ENCODE assay signal across 8 mouse cellular contexts in the genomic region with DNA sequence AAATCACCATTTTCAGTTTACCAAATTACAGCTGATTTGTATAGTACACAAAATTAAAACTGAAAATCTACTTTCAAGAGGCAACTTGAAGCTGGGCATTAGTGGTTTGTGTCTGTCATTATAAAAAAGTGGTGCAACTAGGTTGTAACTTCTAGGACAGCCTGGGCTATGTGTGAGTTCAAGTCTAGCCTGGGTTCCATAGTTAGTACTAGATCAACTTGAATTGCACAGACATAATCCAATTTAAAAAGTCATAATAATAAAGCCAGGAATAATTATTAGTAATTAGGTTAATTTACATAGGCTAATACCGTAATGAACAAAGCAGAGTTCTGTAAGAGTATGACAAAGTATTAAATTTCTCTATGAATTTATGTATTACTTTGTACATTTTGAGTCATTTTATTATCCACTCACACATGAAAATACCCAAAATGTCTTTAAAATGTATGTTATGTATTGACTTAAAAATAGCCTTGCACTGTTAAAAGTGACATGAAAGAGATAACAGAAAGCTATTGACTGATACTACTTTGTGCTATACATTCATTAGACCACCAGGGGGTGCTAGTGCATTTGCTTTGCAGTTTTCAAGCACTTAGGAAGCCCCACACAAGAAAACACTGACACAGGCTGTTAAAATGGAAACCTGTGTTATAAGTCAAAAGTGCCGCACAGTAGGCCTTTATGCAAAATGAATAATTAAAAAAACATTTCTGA.
DNase-seq lines count a peak whose midpoint lies in the region; ATAC-seq and TF ChIP-seq lines count a peak whose summit lies in the region.

No protein-coding gene starts in this region.

- DNase-seq in cerebellum, adult 18-20 months: peak; percentile 22 to 24
- DNase-seq in 3134 (ENCODE audit: extremely low read depth, insufficient read length, low spot score): peak; percentile 5
- DNase-seq in brain, adult 2 months (ENCODE audit: low read depth, low spot score): peak; percentile 88
- peak; percentile 93 for DNase-seq in forebrain, embryonic 14.5 days (ENCODE audit: low spot score)
- peak; percentile 88 for DNase-seq in kidney, postnatal 0 days (ENCODE audit: low spot score)
- DNase-seq in midbrain, embryonic 10.5 days (ENCODE audit: low spot score): peak; percentile 27
- DNase-seq in ovary, adult 18-20 months (ENCODE audit: low spot score): no peak

- no peaks in the 10 kb centered on the region for H3K36me3 ChIP-seq in forebrain, embryonic 14.5 days (ENCODE audit: control insufficient read depth, insufficient read depth, low read length)
- no peaks in the 10 kb centered on the region for H3K36me3 ChIP-seq in kidney, postnatal 0 days (ENCODE audit: insufficient read depth, low read length)
- no peaks in the 10 kb centered on the region for H3K36me3 ChIP-seq in midbrain, embryonic 10.5 days

- no peaks in the 10 kb centered on the region for H3K4me1 ChIP-seq in forebrain, embryonic 14.5 days (ENCODE audit: control insufficient read depth, insufficient read depth, low read length)
- no peaks in the 10 kb centered on the region for H3K4me1 ChIP-seq in kidney, postnatal 0 days (replicated peaks; ENCODE audit: insufficient read depth, low read length)
- H3K4me1 ChIP-seq in midbrain, embryonic 10.5 days: peaks cover 5% of the 10 kb centered on the region

- no peak overlapping the region for H3K27ac ChIP-seq in forebrain, embryonic 14.5 days (ENCODE audit: low read depth, low read length)
- no peak overlapping the region for H3K27ac ChIP-seq in kidney, postnatal 0 days
- H3K27ac ChIP-seq in midbrain, embryonic 10.5 days (replicated peaks): no peak overlapping the region

- WGBS in forebrain, embryonic 14.5 days: 60% methylated on average over 2 of the region's 2 CpGs
- 59% methylated on average over 2 of the region's 2 CpGs for WGBS in kidney, postnatal 0 days
- WGBS in midbrain, embryonic 10.5 days: 73% methylated on average over 2 of the region's 2 CpGs

- H3K4me2 ChIP-seq in forebrain, embryonic 14.5 days (ENCODE audit: low read length): no peak overlapping the region
- no peak overlapping the region for H3K4me2 ChIP-seq in kidney, postnatal 0 days (ENCODE audit: low read length)

- peak; percentile 96 for TF ChIP-seq CTCF in kidney, postnatal 0 days (IDR thresholded peaks at IDR 0.05; ENCODE audit: low read depth)

- no peak overlapping the region for H3K4me3 ChIP-seq in forebrain, embryonic 14.5 days (ENCODE audit: low read depth, low read length)
- H3K4me3 ChIP-seq in kidney, postnatal 0 days (replicated peaks; ENCODE audit: low read depth, low read length): no peak overlapping the region
- no peak overlapping the region for H3K4me3 ChIP-seq in midbrain, embryonic 10.5 days

- no peak overlapping the region for H3K9ac ChIP-seq in forebrain, embryonic 14.5 days (ENCODE audit: low read length)
- H3K9ac ChIP-seq in kidney, postnatal 0 days (ENCODE audit: low read depth, low read length): no peak overlapping the region

- no peaks in the 10 kb centered on the region for H3K9me3 ChIP-seq in forebrain, embryonic 14.5 days (replicated peaks; ENCODE audit: control insufficient read depth, low read length)
- no peaks in the 10 kb centered on the region for H3K9me3 ChIP-seq in kidney, postnatal 0 days (replicated peaks; ENCODE audit: low read length)
- peaks cover 3% of the 10 kb centered on the region; the same call in 1 of the 2 replicates for H3K9me3 ChIP-seq in midbrain, embryonic 10.5 days (replicated peaks)

- no peaks in the 10 kb centered on the region for H3K27me3 ChIP-seq in forebrain, embryonic 14.5 days (replicated peaks; ENCODE audit: control insufficient read depth, insufficient read depth, low read length)
- no peaks in the 10 kb centered on the region for H3K27me3 ChIP-seq in kidney, postnatal 0 days (ENCODE audit: insufficient read depth, low read length)
- H3K27me3 ChIP-seq in midbrain, embryonic 10.5 days (ENCODE audit: low read depth, poor library complexity, severe bottlenecking): no peaks in the 10 kb centered on the region

- ATAC-seq in cerebellum, adult (ENCODE audit: insufficient number of reproducible peaks, low FRiP score, low TSS enrichment): no peak
- peak; percentile 90 for ATAC-seq in forebrain, embryonic 14.5 days
- ATAC-seq in kidney, postnatal 0 days (replicated peaks; ENCODE audit: low FRiP score, low read depth): 0 out of 2 replicates have a peak, but pooled peaks have one; percentile 43
